Mouse (Mus musculus) left cerebral cortex, postnatal 36 days (tissue): ENCODE results near the gene Plg. TPM values are rescaled to one million over a fixed set of nuclear protein-coding genes. Genes with fewer than 3 reads are reported as not detected.
A peak's percentile ranks its signal among the peaks of the same experiment; 100 is the strongest.

ENCODE experiments used
- DNase-seq, 2 experiments: peaks; one replicate each; pipeline ENCODE4 v3.0.0; 2021 to 2022; ENCODE audit warnings: low spot score in 2 of 2, mixed read lengths in 1 of 2
- intact Hi-C: fragments of 180-260 bp; cut with DNase I; formaldehyde crosslinking; loops from one replicate; pipeline ENCODE4 v1.15.1; 2025
- total RNA-seq, 2 experiments: library from RNA; stranded (reverse); gene quantifications; 2 replicates each; pipeline ENCODE4 v1.2.3; 2021

The Plg gene
- total RNA-seq, 2 experiments from 2014 or later = 0.18 TPM; not detected in 1

DNA sequence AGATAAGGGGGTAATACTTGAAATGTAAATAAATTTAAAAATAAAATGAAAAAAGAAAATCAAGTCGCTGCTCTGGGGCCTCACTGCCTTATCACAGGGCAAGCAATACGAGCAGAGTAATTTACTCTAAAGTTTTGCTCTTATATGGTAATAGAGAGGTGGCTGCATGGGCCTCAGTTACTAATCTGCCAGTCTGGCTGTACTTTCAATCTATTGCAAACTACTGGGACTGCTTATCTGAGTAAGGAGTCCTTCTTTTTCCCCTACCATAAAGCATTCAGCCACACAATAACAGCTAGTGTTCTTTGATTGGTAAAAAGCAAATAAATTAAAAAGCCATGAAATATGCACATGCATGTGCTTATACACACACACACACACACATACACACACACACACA is 3.2 kb downstream of the Plg start:
- DNase-seq = no peak
- intact Hi-C loops = no loop called here

DNA sequence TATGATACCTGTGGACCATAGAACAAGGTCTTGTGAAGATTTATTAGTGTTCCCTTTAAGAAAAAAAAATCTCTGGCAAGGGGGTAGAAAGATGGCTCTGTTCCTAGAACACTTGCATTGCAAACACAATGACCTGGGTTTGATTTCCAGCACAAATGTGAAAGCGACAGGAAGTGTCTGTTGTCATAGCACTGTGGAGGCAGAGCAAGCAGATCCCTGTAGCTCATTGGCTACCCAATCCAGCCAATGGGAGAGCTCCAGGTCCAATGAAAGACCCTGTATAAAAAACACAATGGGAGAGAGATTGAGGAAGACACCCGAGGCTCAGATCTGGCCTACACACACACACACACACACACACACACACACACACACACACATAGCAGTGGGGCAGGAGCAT is 4.1 kb downstream of the Plg start:
- intact Hi-C loops = no loop called here

DNA sequence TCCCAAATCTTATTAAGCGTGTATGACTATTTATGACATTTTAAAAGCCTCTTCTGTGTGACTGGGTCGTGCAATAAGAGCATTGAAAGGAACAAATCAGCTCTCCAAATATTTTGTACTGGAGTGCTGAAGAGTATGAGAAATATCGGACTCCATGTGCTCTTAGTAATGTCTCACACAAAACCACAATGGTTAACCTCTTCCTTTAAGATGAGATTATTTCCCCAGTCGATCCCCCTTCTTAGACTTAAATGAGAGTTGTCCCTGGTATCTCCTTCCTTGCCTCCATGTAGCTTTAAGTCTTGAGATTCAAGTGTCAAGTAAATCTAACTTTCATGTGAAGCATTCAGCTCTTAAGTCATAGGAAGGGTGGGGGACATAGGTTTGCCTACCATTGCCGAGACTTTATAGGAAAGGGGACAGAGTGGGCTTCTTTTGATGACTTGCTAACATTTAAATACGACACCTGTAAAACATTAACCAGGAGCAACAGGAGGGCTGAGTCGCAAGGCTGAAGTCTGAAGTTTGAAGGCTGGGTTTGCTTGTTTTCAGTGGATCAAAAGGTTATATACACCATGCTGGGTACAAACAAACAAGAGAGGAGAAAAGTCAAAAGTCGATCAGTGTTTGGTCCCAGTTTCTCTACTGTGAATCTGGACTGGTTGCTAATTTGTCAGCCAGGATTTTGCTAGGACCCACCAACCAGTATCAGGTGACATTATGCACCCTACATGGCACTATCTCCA is 6.8 kb downstream of the Plg start:
- intact Hi-C loops = no loop called here
- no peak for DNase-seq

More for the DNA sequence above, 4.1 kb downstream of the Plg start:
- DNase-seq = no peak

DNA sequence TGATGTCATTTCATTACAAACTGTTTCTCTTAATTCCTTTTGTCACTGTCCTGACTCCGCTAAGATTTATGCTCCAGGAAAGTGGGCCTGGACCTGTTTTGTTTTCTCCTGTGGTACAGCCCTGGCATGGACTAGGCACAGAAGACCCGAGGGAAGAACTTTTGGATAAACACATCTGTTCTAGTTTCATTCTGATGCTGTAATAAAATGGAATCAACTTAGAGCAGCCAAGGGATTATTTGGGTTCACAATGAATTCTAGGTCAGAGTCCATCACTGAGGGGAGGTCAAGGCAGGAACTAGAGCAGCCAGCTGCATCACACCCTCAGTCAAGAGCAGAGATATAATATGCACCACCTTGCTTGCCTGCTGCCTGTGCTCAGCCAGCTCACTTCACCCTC is 9.4 kb downstream of the Plg start:
- intact Hi-C loops = no loop called here
- no peak for DNase-seq

DNA sequence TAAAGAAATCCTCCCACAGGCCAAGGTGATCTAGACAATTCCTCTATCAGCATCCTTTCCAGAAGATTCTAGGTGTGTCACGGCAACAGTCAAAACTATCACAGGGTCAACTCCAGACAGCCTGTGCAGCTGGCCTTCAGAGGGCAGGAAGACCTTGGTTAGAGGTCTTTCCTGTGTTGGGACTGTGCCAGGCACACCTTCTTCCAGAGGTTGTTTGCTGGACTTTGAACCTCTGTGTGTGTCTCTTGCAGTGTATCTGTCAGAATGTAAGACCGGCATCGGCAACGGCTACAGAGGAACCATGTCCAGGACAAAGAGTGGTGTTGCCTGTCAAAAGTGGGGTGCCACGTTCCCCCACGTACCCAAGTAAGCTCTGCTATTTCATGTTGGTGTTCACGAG is 9.8 kb downstream of the Plg start:
- intact Hi-C loops = no loop called here
- no peak for DNase-seq

DNA sequence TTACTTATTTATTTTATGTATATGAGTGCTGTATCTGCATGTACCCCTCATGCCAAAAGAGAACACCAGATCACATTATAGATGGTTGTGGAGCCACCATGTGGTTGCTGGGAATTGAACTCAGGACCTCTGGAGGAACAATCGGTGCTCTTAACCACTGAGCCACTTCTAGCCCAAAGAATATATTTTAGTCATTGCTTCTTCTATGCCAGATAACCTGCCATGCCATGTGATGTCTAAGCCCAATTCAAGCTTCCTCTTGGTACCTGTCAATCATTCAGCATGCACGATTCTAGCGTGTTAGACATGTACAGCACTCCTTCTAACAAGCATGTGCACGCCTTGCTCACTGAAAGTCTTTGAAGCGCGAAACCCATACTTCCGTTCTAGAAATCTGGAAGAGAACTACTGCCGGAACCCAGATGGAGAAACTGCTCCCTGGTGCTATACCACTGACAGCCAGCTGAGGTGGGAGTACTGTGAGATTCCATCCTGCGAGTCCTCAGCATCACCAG is 17.8 kb downstream of the Plg start:
- DNase-seq = no peak
- intact Hi-C loops = no loop called here

DNA sequence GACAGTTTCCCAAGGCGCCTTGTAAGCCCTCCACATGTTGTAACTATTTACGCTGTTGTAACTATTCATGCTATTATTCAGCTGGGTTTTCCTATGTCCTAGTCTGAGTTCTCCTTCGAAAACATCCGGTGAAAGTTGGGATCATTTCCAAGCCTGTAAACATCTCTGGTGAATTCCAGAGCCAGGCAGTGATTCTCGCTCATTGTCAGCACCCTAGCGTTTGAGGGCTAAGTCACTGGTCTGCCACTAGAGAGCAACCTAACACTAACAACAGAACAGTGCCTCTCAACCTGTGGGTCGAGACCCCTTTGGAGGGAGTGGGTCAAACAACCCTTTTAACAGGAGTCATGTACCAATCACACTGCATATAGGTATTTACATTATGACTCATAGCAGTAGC is 25.0 kb downstream of the Plg start:
- no peak for DNase-seq
- intact Hi-C loops = no loop called here

DNA sequence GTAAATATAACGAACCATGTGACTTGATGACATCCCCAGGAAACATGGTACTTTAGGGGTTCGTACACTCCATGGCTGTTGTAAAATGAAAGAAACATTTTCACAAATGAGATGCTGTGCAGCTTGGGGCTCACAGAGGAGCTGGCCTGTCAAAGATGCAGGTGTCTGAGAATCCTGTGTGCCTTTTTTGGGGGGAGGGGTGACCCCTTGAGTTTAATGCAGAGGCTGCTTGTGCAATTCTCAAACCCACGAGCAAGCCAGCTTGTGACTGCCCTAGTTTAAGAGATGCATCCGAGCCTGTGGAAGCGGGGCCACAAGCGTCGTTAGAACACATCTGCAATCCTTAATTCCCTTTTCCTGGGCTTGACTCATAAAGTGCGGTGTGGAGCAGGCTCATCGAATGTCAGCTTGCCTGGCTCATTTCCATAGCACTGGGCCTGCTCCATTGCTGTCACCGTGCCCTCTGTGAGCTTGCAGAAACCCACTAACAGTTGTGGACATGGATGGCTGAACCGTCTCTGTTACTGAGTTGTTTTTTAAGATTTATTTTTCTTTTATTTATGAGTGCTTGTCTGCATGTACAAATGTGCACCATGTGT is 31.0 kb downstream of the Plg start:
- intact Hi-C loops = no loop called here
- no peak for DNase-seq

DNA sequence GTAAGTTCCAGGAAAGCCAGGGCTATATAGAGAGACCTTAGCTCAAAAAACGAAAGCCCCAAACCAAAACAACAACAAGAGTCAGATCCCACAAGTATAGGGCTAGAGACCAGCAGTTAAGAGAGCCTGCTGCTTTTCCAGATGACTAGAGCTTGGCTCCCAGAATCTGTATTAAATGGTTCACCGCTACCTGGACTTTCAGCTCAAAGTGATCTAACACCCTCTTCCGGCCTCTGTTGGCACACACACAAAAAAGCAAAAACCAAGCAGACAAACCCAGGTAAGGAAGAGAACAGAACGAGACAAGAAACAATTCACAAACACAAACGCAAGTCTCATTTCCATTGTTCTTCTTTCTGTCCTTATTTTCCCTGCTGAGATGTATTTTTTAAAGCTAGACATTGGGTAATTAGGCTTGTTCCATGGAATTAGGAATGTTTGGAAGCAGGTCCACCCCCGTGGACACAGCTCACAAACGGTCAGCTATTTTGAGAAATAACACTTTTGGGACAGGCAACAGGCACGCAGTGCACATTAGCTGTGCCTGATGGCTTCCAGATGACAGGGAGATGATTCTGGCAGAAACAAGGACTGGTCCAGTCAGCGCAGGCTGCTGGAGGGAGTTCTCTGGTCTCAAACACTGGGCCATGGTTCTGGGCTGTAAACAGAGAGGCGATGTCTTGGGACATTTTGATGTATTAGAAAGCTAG is 33.9 kb downstream of the Plg start:
- intact Hi-C loops = no loop called here
- no peak for DNase-seq

DNA sequence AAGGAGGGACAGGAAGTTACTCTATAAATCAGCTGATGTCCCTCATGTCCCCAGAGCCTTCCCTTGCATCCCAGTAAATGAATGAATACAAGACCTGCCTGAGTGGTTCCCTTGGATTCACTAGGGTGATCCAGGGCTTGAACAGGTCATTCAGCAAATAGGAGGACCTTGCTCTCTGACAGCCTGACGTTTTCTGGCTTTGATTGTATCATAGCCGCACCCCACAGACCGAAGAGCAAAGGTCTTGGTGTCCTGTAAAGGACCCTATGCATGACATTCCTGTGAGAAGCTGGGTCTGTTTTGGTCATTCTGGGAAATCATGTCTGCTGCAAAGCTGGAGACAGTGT is 34.5 kb downstream of the Plg start:
- intact Hi-C loops = no loop called here
- no peak for DNase-seq

DNA sequence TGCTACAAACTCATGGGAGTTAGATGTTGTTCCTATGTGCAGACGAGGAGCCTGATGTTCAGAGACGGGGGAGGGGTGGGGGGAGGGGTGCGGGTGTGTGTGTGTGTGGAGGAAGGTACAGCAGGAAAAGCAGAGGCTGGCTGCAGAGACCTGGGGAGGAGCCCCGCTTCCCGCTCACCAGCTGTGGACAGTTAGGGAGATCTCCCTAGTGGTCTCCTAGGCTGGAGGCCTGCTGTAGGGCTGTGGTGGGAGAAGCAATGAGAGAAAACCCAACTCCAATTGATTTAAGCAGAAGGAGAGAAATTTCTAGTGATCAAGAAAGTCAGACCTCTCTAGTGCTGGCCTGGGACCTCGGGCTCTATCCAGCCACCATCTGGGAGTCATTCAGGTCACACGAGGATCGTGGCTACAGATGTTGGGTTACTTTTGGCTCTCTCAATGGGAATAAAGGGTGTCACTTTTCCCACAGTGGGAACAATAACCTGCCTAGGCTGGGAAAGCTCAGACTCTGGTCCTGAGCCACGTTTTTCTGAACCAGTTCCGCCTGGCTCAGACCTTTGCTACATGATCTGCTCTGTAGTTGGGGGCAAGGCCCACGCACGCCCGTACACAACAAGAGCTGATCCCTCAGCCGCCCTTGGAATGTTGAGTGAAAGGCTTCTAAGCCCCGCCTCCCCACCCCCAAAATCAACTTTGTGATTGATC is 36.8 kb downstream of the Plg start:
- intact Hi-C loops = loop anchor here (5.0 kb wide), 2 partner anchors 117 to 397 kb away; no protein-coding TSS in a partner anchor
- DNase-seq = no peak

DNA sequence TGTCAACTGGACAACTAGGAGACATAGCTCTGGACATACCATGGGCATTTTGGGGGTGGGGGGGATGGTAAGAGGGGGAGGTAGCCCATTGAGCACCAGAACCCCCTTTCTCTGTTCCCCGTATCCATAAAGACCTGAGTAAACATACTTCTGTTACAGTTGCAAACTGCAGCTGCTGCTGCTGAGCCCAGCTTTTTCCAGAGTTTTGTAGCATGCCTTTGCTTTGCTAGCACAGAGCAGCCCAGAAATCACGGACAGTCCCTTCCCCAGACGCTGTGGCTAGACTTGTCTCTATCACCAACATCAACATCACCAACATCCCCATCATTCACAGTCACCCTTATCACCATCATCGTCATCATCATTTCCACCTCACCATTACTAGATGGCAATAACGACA is 37.3 kb downstream of the Plg start:
- DNase-seq = no peak
- intact Hi-C loops = loop anchor here (2.0 to 5.0 kb wide), 3 partner anchors 117 to 397 kb away; no protein-coding TSS in a partner anchor

DNA sequence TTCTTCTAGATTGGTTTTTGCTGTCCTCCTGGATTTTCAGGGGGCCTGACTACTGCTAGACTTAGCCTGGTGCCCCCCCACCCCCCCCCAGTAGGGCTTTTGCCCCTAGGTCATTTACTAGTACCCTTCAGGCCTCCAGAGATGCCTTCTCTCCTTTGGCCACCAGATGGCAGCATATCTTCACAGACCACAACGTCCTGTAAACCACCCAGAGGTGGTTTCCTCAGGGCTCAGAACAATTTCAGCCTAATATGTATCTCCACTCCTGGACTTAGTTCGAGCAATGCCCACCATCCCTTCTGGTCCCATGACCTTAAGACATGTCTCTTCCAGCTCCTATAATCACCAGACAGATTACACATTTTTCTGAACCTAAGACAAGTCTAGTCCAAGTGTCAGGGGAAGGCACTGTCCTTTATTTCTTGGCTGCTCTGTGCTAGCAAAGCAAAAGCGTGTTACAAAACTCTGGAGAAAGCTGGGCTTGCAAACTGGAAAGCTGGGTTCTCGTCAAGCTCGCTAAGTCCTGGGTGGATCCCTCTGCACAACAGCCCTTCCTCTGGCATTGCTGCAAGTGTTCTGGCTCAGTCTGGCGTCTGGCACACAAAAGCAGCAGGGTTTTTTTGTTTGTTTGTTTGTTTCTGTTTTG is 38.0 kb downstream of the Plg start:
- intact Hi-C loops = loop anchor here (2.0 to 5.0 kb wide), 3 partner anchors 116 to 396 kb away; no protein-coding TSS in a partner anchor
- peak; percentile 57 to 76 for DNase-seq

DNA sequence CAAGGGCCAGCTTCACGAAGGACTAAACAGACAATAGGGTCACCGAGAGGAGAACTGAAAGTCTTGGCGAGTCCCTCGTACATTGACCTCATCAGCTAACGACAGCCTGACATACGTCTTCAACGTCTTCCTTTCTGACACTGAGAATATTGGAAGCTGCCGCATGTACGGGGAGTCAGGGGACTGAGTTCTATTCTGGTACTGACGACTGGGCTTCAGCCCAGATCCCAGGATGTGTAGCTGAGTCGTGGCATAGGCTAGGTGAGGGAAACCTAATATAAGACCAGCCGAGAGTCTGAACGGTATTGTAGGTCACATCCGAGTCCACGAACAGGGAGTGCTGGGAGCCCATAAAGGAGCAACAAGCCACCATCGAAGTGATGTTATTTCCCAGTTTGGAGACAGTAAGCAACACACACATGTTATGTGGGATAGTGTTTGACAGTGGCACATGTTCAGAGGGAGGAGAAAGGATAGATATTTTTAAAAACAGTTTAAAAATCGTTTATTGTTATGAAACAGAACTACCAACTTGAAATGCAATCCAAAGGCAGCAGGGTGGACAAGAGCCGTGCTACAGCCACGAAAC is 41.2 kb downstream of the Plg start:
- peak; percentile 17 to 40 for DNase-seq
- intact Hi-C loops = loop anchor here (5.0 kb wide), 2 partner anchors 113 to 393 kb away; no protein-coding TSS in a partner anchor

DNA sequence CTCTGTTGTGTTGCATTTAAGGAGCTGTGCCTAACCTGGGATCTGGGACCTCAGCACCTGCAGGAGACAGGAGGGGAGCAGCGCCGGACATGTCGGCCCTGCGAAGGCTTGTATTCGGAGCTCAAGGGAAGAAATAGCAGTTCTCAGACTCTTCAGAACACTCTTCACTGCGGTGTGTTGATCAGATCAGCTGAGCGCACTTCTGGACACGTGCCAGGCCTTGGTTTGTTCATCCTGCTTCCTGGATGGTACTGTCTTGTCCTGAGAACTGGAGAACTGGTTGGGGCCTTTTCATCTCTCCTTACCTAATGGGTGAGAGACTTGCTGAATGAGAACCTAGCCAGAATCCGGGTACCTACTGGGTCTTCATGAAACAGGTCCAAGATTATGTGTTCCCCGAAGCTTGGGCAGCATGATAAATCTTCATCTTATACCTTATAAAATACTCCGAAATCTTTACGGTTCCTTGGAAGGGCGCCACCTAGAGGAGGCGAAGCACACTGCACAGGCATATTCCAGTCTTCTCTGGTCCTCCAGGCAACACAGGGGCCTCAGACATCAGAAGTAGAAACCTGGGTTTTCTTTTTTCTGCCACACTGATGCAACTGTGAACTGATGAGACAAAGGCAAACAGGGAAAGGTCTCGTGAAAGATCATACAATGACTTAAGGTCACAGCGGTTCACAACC is 42.6 kb downstream of the Plg start:
- intact Hi-C loops = no loop called here

DNA sequence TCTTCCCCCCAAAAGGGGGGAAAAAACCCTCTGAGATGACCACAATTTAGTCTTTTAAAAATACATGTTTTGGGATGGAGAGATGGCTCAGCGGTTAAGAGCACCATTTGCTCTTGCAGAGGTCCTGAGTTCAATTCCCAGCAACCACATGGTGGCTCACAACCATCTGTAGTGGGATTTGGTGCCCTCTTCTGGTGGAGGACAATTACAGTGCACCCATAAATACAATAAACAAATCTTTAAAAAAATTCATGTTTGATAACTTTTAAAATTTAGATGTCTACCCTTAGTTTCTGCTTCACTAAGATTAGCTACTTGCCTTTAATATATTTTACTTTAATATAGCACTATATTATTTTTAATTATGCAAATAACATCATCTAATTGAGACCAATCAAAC is 43.7 kb downstream of the Plg start:
- no peak for DNase-seq
- intact Hi-C loops = no loop called here

More for the DNA sequence above, 42.6 kb downstream of the Plg start:
- peak in 1 of 2 experiments; percentile 17 for DNase-seq

DNA sequence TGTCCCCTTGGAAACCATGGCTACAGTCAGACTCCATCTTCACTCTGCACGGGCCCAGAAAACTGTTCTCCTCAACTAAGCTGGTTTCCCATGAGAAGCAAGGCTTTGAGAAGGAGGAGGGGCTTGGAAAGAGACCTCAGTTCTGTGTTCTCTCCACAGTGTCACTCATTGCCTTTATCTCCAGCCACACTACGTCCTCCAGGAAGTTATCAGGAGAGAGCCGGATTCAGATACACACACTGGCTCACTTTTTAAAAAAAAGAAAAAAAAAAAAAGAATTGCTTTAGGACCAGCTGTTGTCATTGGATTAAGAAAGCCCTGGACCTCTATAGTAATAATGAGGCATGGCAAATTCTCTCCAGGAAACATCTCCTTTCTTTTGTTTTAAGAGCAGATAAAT is 48.7 kb downstream of the Plg start:
- intact Hi-C loops = no loop called here

DNA sequence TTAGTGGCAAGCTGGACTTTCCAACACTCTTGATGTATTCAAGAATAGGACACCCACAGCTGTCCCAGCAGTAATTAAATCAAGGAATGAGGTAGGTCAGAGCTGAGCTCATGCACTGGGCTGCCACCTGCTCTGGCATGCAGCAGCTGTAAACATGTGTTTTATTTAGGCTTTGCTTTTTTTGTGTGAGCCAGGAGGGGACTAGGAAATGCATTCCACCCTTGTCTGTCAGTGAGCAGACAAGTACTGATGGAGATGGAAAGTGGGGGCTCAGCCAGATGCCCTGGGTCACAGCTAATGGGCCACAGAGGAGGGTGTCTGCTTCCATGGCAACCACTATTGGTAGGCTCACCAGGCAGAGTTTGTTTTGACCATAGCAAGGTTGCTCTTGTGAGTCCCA is 50.0 kb downstream of the Plg start:
- no peak for DNase-seq
- intact Hi-C loops = no loop called here

More for the DNA sequence above, 48.7 kb downstream of the Plg start:
- DNase-seq = no peak
